Mouse (Mus musculus) midbrain, embryonic 11.5 days (tissue): ENCODE measurements around the gene Sds. TPM values are rescaled to one million over a fixed set of nuclear protein-coding genes. Genes with fewer than 3 reads are reported as not detected.
A peak's percentile ranks its signal among the peaks of the same experiment; 100 is the strongest.

Experiments
- ATAC-seq: fragments of 200-750 bp; cut with Nextera tagmentation; 2 replicates; pipeline ENCODE4 v1.8.0; 2017; ENCODE audit warnings: moderate TSS enrichment, moderate library complexity; ENCODE audit not compliant: low FRiP score
- DNase-seq: peaks from one replicate; pipeline ENCODE4 v3.0.0; 2015; ENCODE audit warnings: low spot score; ENCODE audit errors: missing footprints
- H3K27ac ChIP-seq: fragments of 300-500 bp; sonication (generic); 2 replicates; pipeline ENCODE4 v1.5.1; 2014; ENCODE audit warnings: low read depth, low read length
- H3K27me3 ChIP-seq: fragments of 300-500 bp; sonication (generic); 2 replicates; pipeline ENCODE4 v1.6.1; 2014; ENCODE audit warnings: mild to moderate bottlenecking, low read length, moderate library complexity, mixed read lengths; ENCODE audit not compliant: control insufficient read depth, insufficient read depth
- H3K36me3 ChIP-seq: fragments of 300-500 bp; sonication (generic); 2 replicates; pipeline ENCODE4 v1.6.1; 2014; ENCODE audit warnings: mild to moderate bottlenecking, low read length, moderate library complexity, mixed read lengths; ENCODE audit not compliant: control insufficient read depth, insufficient read depth
- H3K4me1 ChIP-seq: fragments of 300-500 bp; sonication (generic); 2 replicates; pipeline ENCODE4 v1.6.1; 2014; ENCODE audit warnings: low read length; ENCODE audit not compliant: control insufficient read depth, insufficient read depth
- H3K4me2 ChIP-seq: fragments of 300-500 bp; sonication (generic); 2 replicates; pipeline ENCODE4 v1.6.1; 2014; ENCODE audit warnings: mild to moderate bottlenecking, moderate library complexity
- H3K4me3 ChIP-seq: fragments of 300-500 bp; sonication (generic); 2 replicates; pipeline ENCODE4 v1.5.1; 2014; ENCODE audit warnings: low read depth, low read length
- H3K9ac ChIP-seq: fragments of 300-500 bp; sonication (generic); 2 replicates; pipeline ENCODE4 v1.6.1; 2014; ENCODE audit warnings: low read length
- H3K9me3 ChIP-seq: fragments of 300-500 bp; sonication (generic); 2 replicates; pipeline ENCODE4 v1.6.1; 2016; ENCODE audit warnings: low read length; ENCODE audit not compliant: control insufficient read depth
- WGBS: fragments of 180-500 bp; shearing (Covaris S2); extraction: QIAGEN DNeasy Blood & Tissue Kit; methylation state at CpG from one replicate; pipeline ENCODE4 v1.1.7; 2014; 5-methylcytosine and 5-hydroxymethylcytosine counted together
- polyA plus RNA-seq: library from polyadenylated mRNA; unstranded; fragments of >200 nt; fragmentation: Nextera tagmentation; extraction: Ambion mirVana; gene quantifications from 2 replicates; pipeline ENCODE4 v1.2.1, GENCODE M21; 2014

Sds gene
- polyA plus RNA-seq = not detected in 2 replicates

DNA sequence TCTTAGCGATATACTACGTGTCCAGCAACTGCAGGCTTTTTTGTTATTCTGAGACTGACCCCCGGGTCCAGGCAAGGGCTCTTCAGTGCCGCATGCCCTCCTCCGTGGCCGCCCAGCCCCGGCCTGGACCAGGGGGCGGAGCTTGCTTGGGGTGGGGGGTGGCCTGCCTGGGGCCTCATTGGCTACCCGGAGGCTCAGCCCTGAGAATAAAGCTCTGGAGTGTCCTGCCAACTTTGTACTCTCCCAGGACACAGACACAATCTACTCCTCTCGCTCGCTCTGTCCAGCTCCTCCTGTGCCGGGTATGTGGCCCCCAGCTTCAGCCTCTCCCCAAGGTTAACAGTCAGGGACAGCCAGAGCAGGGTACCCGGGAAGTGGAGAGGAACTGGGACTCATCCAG, at the start of gene Sds:
Sds (plus strand) TSS at position 231 of the 400 bp plus-strand sequence.
- Histone ChIP-seq H3K9me3 (no peaks in the 10 kb centered on the region), H3K27ac (no peak within 1 kb of the TSS), H3K27me3 (no peaks in the 10 kb centered on the region), H3K36me3 (no peaks in the 10 kb centered on the region), H3K4me1 (no peaks in the 10 kb centered on the region), H3K4me2 (no peak within 1 kb of the TSS), H3K9ac (no peak within 1 kb of the TSS), H3K4me3 (no peak within 1 kb of the TSS)
- WGBS = 16% methylated on average over 12 of the region's 13 CpGs
- ATAC-seq (no peak), DNase-seq (no peak)

DNA sequence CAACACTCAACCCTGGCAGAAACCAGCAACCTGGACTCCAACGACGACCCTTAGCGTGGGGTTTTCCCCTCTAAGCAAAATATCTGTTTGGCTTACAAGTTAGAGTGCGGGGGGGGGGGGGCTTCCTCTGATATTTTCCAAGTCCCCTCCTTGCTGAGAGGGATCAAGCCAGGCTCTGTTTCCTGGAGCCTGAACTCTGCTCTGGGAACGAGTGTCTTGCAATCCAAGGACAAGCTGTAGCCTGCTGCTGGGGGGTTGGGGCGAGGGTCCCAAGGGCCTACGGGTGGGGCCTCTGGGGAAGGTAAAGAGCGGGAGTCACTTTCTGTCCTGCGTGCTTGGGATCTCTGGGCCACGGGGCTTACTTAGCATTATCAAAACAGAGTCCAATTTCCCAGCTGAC, 49.8 kb upstream of the Sds start:
- Histone ChIP-seq H3K4me2 (peak overlapping the region; percentile 38), H3K4me1 (peaks cover 3% of the 10 kb centered on the region), H3K9ac (peak overlapping the region; percentile 57; the same call in 1 of the 2 replicates), H3K36me3 (no peaks in the 10 kb centered on the region), H3K9me3 (no peaks in the 10 kb centered on the region), H3K27ac (peak overlapping the region; percentile 69; the same call in 1 of the 2 replicates), H3K4me3 (peak overlapping the region; percentile 19; the same call in 1 of the 2 replicates), H3K27me3 (peaks cover 88% of the 10 kb centered on the region)
- WGBS = 3% methylated on average over 10 of the region's 10 CpGs
- ATAC-seq (no peak), DNase-seq (peak; percentile 92)

DNA sequence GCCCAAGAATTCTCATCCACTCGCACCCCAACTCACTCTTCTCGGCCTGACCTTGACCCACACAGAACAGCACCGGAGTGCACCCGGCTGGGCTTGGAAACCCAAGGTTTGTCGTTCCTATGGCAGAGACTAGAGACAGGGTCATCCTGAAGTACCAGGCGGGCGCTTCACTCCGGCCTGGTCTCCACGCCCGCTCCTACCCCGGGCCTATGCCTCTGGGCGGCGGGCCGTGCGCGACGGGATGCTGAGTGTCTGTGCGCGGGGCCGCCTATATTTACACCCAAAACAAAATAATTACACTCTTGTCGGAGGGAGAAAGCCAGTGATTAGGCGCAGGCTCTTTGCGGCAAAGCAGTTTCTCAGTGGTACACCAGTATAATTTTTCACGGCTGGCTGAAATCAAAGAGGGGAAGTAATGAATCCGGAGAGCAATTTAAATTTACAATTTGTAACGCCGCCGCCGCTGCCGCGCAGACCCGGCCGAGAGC, 48.8 kb upstream of the Sds start:
- Histone ChIP-seq H3K9ac (peak overlapping the region; percentile 57), H3K27ac (peak overlapping the region; percentile 69), H3K4me1 (peaks cover 10% of the 10 kb centered on the region), H3K36me3 (no peaks in the 10 kb centered on the region), H3K4me3 (peak overlapping the region; percentile 19), H3K27me3 (peaks cover 93% of the 10 kb centered on the region), H3K4me2 (peak overlapping the region; percentile 38), H3K9me3 (no peaks in the 10 kb centered on the region)
- ATAC-seq = no peak
- peak; percentile 95 for DNase-seq
- 1% methylated on average over 33 of the region's 33 CpGs for WGBS

DNA sequence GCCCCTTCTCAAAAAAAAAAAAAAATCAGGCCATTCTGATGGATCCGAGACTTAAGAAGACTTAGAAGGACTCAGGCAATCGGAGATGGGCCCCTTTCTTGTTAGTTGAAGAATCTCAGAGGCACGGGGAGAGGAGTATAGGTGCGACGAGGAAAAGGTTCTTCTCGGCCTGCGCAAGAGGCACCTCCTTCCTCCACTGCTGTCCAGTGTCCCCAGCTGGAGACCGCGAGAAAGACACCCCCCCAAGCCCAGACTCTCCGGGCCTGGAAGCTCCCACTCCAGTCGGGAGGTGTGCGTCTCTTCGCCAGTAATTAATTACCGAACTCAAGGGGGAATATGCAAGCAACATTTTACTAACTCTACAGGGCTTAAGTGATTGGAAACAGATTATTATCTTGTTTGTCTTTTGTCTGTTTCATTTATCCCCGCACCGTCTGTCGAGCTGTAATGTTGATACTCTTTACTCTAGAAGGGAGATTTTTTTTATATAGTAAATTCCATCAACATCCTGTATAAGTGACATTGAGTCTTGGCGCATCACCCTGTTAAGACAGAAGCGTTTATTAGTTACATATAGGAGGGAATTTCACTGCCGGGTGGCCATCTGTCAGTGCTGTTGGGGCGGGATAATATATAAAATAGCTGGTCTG, 48.0 kb upstream of the Sds start:
- DNase-seq (peak; percentile 93), ATAC-seq (no peak)
- H3K4me1 ChIP-seq = peaks cover 10% of the 10 kb centered on the region
- H3K36me3 ChIP-seq = no peaks in the 10 kb centered on the region
- H3K27me3 ChIP-seq = peaks cover 95% of the 10 kb centered on the region
- 4% methylated on average over 21 of the region's 21 CpGs for WGBS
- peak overlapping the region; percentile 39 for H3K9ac ChIP-seq
- peak overlapping the region; percentile 19 for H3K4me3 ChIP-seq
- peak overlapping the region; percentile 38 for H3K4me2 ChIP-seq
- H3K9me3 ChIP-seq = no peaks in the 10 kb centered on the region
- peak overlapping the region; percentile 46; the same call in 1 of the 2 replicates for H3K27ac ChIP-seq

DNA sequence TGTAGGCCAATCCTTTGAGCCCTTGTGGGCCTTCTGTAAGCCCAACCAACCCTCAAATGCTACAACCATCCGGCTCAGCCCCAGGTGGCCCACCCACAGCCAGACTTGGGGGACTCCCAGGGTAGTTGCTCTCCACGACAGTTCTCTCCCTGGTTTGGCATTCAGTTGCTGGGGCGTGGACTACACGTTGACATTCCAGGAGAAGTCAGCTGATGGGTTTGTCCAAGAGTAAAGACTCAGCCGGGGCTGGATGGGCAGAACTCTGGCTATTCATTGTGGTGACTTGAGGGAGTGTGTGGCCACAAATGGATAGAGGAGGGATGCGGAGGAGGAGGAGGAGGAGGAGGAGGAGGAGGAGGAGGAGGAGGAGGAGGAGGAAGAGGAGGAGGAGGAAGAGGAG, 47.3 kb upstream of the Sds start:
- ATAC-seq = no peak

DNA sequence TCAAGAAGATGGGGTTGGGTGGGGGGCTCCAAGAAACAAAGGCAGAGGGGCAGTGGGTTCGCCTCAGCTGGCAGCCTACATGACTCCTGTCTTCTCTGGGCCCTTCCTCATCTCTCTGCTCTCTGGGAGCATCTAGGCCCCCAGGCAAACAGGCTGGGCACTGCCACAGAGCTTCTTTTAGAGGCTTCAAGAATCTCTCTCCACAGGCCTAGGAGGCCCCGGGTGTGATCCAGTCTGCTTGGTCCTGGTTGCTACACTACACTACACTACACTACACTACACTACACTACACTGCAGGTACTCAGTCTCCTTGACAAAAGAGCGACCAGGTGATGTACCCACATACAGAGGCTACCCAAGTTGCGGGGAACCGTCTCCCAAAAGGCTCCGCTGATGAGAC, 46.6 kb upstream of the Sds start:
- H3K27me3 ChIP-seq = peaks cover 96% of the 10 kb centered on the region
- peaks cover 10% of the 10 kb centered on the region for H3K4me1 ChIP-seq
- H3K27ac ChIP-seq = no peak overlapping the region; the same call in 1 of the 2 replicates
- ATAC-seq (no peak), DNase-seq (peak; percentile 90)
- H3K4me3 ChIP-seq = peak overlapping the region; percentile 23
- no peaks in the 10 kb centered on the region for H3K36me3 ChIP-seq
- peak overlapping the region; percentile 52 for H3K9ac ChIP-seq
- H3K4me2 ChIP-seq = peak overlapping the region; percentile 32
- no peaks in the 10 kb centered on the region for H3K9me3 ChIP-seq
- WGBS = 11% methylated on average over 6 of the region's 6 CpGs

More for the DNA sequence above, 47.3 kb upstream of the Sds start:
- Histone ChIP-seq H3K4me1 (peaks cover 10% of the 10 kb centered on the region), H3K27ac (peak overlapping the region; percentile 46; the same call in 1 of the 2 replicates), H3K4me2 (peak overlapping the region; percentile 30), H3K9ac (peak overlapping the region; percentile 39), H3K9me3 (no peaks in the 10 kb centered on the region), H3K27me3 (peaks cover 96% of the 10 kb centered on the region), H3K4me3 (no peak overlapping the region; the same call in none of the 2 replicates), H3K36me3 (no peaks in the 10 kb centered on the region)
- 4% methylated on average over 5 of the region's 6 CpGs for WGBS
- DNase-seq = peak; percentile 89

DNA sequence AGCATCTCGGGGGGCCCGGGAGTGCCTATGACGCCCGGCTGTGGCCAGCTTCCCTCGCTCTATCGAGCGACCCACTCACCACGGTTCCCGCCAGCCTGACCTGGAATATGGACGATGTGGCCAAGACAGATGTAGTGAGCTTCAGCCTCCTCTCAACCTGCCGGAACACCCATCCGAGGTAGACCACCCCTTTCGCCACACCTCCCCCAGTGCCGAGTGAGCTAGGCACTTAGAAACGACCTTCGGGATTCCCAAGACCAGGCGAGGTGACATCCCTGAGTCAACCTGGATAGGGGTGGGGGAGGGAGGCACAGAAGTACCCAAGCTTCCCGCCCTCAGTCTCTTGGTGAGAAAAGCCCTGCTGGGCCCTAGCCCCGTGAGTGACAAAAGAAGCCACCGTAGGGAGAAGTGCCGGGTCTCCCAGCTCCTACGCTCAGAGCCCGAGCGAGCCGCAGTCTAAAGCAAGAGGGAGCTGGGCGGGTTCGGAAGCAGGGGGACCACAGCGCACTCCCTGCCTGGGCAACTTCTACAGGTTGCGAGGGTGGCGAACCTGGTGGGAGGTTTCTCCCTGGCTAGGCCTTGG, 45.2 kb upstream of the Sds start:
- H3K9ac ChIP-seq = peak overlapping the region; percentile 68
- H3K4me1 ChIP-seq = peaks cover 20% of the 10 kb centered on the region
- H3K4me2 ChIP-seq = peak overlapping the region; percentile 43
- ATAC-seq (no peak), DNase-seq (peak; percentile 96)
- H3K9me3 ChIP-seq = no peaks in the 10 kb centered on the region
- H3K4me3 ChIP-seq = peak overlapping the region; percentile 47
- WGBS = 2% methylated on average over 30 of the region's 30 CpGs
- no peaks in the 10 kb centered on the region for H3K36me3 ChIP-seq
- H3K27ac ChIP-seq = peak overlapping the region; percentile 44
- H3K27me3 ChIP-seq = peaks cover 97% of the 10 kb centered on the region

DNA sequence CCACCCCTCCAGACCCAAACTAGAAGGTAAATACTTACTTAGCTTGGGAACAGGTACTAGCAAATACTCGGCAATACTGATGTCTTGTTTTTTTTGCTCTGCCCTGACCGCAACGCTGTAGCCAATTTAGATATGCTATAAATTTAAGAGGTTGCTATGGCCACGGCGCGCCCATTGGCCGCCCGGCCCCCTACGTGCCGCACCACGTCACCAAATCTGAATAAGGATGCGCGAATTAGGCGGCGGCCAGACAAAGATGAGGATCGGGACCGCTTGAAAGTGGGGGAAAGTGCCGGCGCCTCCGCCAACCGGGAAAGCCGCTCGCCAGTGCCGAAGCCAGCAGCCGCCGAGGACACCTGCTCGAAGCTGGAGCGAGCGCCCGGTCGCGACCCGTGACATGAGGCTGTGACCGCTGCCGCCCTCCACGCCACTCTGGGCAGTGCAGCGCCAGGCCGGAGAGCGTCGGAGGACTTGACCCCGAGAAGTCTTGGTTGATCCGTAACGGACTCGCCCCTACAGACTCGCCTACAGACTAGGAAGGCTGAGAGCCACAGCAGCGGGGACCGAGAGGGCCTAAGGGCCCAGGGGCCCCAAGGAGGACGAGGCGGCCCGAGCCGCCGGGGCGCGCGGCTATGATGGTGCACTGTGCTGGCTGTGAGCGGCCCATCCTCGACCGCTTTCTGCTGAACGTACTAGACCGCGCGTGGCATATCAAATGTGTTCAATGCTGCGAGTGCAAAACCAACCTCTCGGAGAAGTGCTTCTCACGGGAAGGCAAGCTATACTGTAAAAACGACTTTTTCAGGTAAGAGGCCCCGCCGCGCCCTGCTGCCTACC, 44.5 kb upstream of the Sds start, which contains the start of gene Lhx5:
Lhx5 (plus strand) TSS at position 51 of the 837 bp plus-strand sequence.
- Histone ChIP-seq H3K4me3 (peak within 1 kb of the TSS; percentile 47), H3K9ac (peak within 1 kb of the TSS; percentile 71), H3K36me3 (no peaks in the 10 kb centered on the region), H3K4me1 (peaks cover 24% of the 10 kb centered on the region), H3K27ac (peak within 1 kb of the TSS; percentile 63), H3K4me2 (peak within 1 kb of the TSS; percentile 43), H3K27me3 (peaks cover 96% of the 10 kb centered on the region), H3K9me3 (no peaks in the 10 kb centered on the region)
- DNase-seq = peak; percentile 97
- peak; percentile 59 for ATAC-seq
- WGBS = under 1% methylated on average over 69 of the region's 69 CpGs
